Mouse (Mus musculus) liver, adult 2 months (tissue): ENCODE data around the gene Sept9.

Experiments
- CTCF ChIP-seq: fragments of 200-500 bp; IDR thresholded peaks from 2 replicates; pipeline ENCODE4 v1.5.1; 2011; ENCODE audit warnings: low read depth, low read length, control low read depth
- POLR2A ChIP-seq: fragments of 200-500 bp; IDR thresholded peaks from 2 replicates; pipeline ENCODE4 v1.6.1; 2011; ENCODE audit warnings: low read length, control low read depth; ENCODE audit not compliant: insufficient read depth; ENCODE audit errors: extremely low read depth

DNA sequence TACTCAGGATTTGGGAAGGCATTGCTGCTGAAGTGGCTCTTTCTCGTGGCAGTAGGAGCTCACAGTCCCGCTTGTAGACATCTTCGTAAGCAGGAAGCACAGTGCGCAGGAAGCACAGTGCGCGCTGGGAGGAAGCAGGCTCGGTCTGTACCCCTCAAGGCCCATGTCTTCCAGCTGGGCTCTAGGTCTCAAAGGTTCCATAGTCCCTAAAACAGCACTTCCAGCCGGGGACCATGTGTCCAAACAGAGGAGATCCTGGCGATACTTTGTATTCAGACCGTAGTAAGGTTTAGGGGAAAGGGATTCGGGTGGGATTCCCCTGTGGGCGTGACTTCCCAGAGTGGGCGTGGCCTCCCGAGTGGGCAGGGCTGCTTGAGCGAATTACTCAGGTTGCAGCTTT is 24.5 kb upstream of the Sept9 start:
- no peak for TF ChIP-seq CTCF
- TF ChIP-seq POLR2A: no peak
